Mouse (Mus musculus): ENCODE data around the gene Slc13a3.
A peak's percentile ranks its signal among the peaks of the same experiment; 100 is the strongest.

The Slc13a3 gene

DNA sequence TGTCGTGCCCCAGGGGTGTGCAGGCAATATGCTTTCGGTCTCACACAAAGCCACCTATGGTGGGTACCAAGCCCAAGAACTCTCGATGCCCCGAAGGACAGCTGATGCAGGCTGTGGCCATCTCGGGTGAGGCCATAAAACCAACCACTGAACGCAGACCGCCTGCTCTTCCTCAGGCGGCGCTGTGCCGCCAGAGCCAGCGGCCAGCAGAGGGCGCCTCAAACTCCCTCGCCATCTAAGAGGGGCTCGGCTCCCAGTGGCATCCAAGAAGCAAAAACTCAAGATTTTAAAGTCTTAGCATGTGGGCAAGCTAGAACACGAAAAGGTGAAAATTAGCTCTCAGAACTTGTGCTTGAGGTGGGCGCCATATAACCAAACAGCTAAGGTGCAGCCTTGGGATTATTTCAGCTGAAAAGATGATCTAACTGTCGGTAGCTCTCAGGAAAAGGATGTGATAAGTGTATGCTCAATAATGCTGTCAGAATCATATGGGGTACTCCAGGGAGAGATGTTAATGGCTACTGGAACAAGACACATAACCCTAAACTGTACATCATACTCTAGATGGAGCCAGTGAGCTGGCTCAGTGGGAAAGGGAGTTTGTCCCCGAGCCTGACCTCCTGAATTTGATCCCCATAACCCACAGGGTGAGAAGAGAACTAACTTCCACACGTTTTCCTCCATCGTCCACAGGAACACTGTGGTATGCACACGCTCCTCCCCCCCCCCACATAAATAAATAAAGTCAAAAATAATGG lies 108.5 kb downstream of the Slc13a3 start:
- DNase-seq (ENCODE audit: low spot score) = no peak

GRCm38 (mm10) chr2:165363282-165363681 lies 109.7 kb downstream of the Slc13a3 start:
- DNase-seq (ENCODE audit: low spot score) = no peak

GRCm38 (mm10) chr2:165360861-165361260 lies 112.2 kb downstream of the Slc13a3 start:
- peak; percentile 42 for DNase-seq (ENCODE audit: low spot score)
